Mouse (Mus musculus): Measurements from ENCODE around the gene P2ry14.

- TF ChIP-seq CTCF (IDR thresholded peaks at IDR 0.05; ENCODE audit: low read depth) (peak; percentile 87), EP300 (IDR thresholded peaks at IDR 0.05; ENCODE audit: low read depth) (no peak)
Measured at GRCm38 (mm10) chr3:59079327-59079726, 74.1 kb downstream of the P2ry14 start.

Data from liver, embryonic 14.5 days (tissue).